Mouse (Mus musculus): ENCODE results near the gene Plxnb2. TPM values are rescaled to one million over a fixed set of nuclear protein-coding genes. Genes with fewer than 3 reads are reported as not detected.
A peak's percentile ranks its signal among the peaks of the same experiment; 100 is the strongest.

Plxnb2 gene
- polyA plus RNA-seq, 1 experiment from 2014 or later, result 117 TPM

DNA sequence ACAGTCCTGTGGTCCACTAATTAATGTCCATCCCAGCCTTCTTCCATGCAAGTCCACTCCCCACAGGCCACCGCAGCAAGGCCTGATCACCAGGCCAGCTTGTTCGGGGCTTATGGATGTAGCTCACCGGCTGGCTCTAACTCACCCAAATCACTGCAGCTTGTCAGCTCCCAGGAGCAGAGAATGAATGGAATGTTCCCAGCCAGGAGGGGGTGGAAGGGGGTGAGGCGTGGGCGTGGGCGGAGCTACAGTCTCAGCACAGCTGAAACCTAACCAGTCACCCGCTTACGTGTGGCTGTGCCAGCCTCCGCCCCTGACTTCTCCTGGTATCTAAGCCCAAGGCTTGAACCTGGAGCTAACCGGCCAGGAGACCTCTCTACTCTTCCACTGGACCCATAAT is 11.2 kb downstream of the Plxnb2 start:
- peak; percentile 79 for DNase-seq (ENCODE audit: low spot score)
- no peaks in the 10 kb centered on the region for H3K9me3 ChIP-seq (ENCODE audit: control insufficient read depth, low read length)
- H3K4me3 ChIP-seq (ENCODE audit: low read depth, low read length), result no peak overlapping the region
- H3K4me2 ChIP-seq (ENCODE audit: low read depth), result no peak overlapping the region; the same call in 1 of the 2 replicates
- WGBS, result 6% methylated on average over 10 of the region's 10 CpGs
- H3K27ac ChIP-seq (ENCODE audit: low read depth, low read length), result peak overlapping the region; percentile 51
- H3K36me3 ChIP-seq (ENCODE audit: control insufficient read depth, insufficient read depth, low read length), result peaks cover 26% of the 10 kb centered on the region
- ATAC-seq (ENCODE audit: insufficient read depth, low FRiP score, low TSS enrichment), result peak; percentile 78
- H3K27me3 ChIP-seq (ENCODE audit: control insufficient read depth, insufficient read depth, low read length), result no peaks in the 10 kb centered on the region
- H3K4me1 ChIP-seq (ENCODE audit: control insufficient read depth, insufficient read depth, low read length), result peaks cover 38% of the 10 kb centered on the region
- peak overlapping the region; percentile 24; the same call in 1 of the 2 replicates for H3K9ac ChIP-seq (ENCODE audit: low read length)

DNA sequence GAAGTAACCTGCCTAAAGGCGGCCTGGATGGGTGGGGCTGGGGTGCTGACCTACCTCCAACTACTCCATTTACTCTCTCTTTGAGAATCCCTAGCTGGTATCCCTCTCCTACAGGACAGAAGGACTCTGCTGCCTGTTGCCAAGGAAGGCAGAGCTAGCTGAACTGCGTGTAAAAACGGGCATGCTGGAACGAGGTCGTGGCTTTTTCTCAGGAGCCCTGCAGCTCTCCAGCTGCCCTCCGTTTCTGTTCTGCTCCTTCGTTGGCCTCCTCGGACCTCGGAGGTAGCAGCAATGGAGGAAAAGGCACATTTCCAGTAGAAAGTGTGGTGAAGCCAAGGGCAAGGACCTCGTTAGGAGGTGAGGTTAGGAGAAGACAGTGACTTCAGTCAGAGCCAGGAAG is 11.7 kb downstream of the Plxnb2 start:
- Histone ChIP-seq H3K36me3 (ENCODE audit: control insufficient read depth, insufficient read depth, low read length) (peaks cover 31% of the 10 kb centered on the region), H3K9me3 (ENCODE audit: control insufficient read depth, low read length) (no peaks in the 10 kb centered on the region), H3K27me3 (ENCODE audit: control insufficient read depth, insufficient read depth, low read length) (no peaks in the 10 kb centered on the region), H3K4me3 (ENCODE audit: low read depth, low read length) (no peak overlapping the region), H3K4me2 (ENCODE audit: low read depth) (no peak overlapping the region; the same call in 1 of the 2 replicates), H3K27ac (ENCODE audit: low read depth, low read length) (peak overlapping the region; percentile 51), H3K9ac (ENCODE audit: low read length) (no peak overlapping the region), H3K4me1 (ENCODE audit: control insufficient read depth, insufficient read depth, low read length) (peaks cover 33% of the 10 kb centered on the region)
- no peak for ATAC-seq (ENCODE audit: insufficient read depth, low FRiP score, low TSS enrichment)
- no peak for DNase-seq (ENCODE audit: low spot score)
- WGBS, result 61% methylated on average over 10 of the region's 10 CpGs

DNA sequence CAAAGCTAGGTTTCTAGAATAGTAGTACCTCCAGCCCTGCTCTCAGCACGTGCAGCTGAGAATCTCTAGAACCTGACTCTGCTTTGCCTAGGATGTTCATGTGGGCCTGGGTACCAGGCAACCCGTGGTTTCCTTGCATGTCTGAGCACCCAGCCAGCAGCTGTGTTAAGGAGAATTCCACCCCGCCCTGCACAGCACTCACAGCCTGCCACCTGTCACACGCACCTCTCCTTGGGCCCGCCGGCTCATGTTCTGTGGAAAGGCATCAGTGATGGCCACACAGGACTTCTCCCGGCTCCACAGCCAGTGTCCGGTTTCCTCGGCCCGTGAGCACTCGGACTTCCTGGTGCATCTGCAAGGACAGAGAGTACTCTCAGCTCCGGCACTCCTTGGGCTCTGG is 15.1 kb downstream of the Plxnb2 start:
- H3K27me3 ChIP-seq (ENCODE audit: control insufficient read depth, insufficient read depth, low read length), result no peaks in the 10 kb centered on the region

DNA sequence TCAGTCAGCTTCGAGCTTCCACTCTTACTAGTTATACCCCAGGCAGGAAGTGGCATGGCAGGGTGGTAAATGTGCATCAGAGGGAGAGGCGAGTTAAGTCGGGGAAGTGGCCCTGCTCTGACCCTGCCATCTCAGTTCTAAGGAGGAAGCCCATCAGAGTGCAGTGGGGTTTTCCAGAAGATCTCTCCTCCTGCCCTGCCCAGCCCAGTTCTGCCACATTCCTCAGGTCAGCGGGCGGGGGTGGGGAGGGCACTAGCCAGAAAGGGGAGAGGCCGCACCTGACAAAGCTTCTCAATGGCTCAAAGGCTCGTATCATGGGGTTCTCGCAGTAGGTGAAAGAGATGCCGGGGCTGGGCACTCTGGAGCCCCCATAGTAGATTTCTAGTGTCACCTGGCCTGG is 19.2 kb downstream of the Plxnb2 start:
- Histone ChIP-seq H3K4me3 (ENCODE audit: low read depth, low read length) (no peak overlapping the region), H3K36me3 (ENCODE audit: control insufficient read depth, insufficient read depth, low read length) (peaks cover 57% of the 10 kb centered on the region), H3K4me1 (ENCODE audit: control insufficient read depth, insufficient read depth, low read length) (no peaks in the 10 kb centered on the region), H3K9ac (ENCODE audit: low read length) (no peak overlapping the region), H3K27ac (ENCODE audit: low read depth, low read length) (no peak overlapping the region), H3K9me3 (ENCODE audit: control insufficient read depth, low read length) (no peaks in the 10 kb centered on the region), H3K4me2 (ENCODE audit: low read depth) (no peak overlapping the region), H3K27me3 (ENCODE audit: control insufficient read depth, insufficient read depth, low read length) (no peaks in the 10 kb centered on the region)
- ATAC-seq (ENCODE audit: insufficient read depth, low FRiP score, low TSS enrichment) (no peak), DNase-seq (ENCODE audit: low spot score) (no peak)
- WGBS, result 89% methylated on average over 9 of the region's 9 CpGs

More for the DNA sequence above, 15.1 kb downstream of the Plxnb2 start:
- no peak for DNase-seq (ENCODE audit: low spot score)
- no peaks in the 10 kb centered on the region for H3K9me3 ChIP-seq (ENCODE audit: control insufficient read depth, low read length)
- peaks cover 46% of the 10 kb centered on the region for H3K36me3 ChIP-seq (ENCODE audit: control insufficient read depth, insufficient read depth, low read length)
- no peak for ATAC-seq (ENCODE audit: insufficient read depth, low FRiP score, low TSS enrichment)
- no peak overlapping the region for H3K4me3 ChIP-seq (ENCODE audit: low read depth, low read length)
- WGBS, result 97% methylated on average over 12 of the region's 12 CpGs
- no peak overlapping the region for H3K4me2 ChIP-seq (ENCODE audit: low read depth)
- H3K9ac ChIP-seq (ENCODE audit: low read length), result no peak overlapping the region
- peaks cover 15% of the 10 kb centered on the region for H3K4me1 ChIP-seq (ENCODE audit: control insufficient read depth, insufficient read depth, low read length)
- no peak overlapping the region for H3K27ac ChIP-seq (ENCODE audit: low read depth, low read length)

DNA sequence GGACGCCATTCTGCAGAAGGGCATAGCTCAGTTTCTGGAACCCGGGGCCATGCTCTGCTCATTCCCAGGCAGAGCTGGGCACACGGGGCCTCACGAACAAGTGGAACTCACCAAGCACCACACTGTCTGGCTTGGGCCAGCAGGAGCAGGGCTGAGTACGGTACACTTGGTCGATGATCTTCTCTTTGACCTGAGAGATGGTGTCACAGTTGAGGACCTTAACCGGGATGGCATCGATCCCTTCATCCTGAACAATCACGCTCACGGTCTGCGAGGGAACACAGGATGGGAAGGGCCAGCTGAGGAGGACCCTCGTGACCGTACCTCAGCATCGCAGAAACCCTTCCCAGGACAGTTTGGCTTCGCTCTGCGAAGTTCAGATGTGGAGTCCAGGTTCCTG is 22.1 kb downstream of the Plxnb2 start:
- Histone ChIP-seq H3K9ac (ENCODE audit: low read length) (no peak overlapping the region), H3K4me2 (ENCODE audit: low read depth) (no peak overlapping the region), H3K36me3 (ENCODE audit: control insufficient read depth, insufficient read depth, low read length) (peaks cover 47% of the 10 kb centered on the region), H3K4me3 (ENCODE audit: low read depth, low read length) (no peak overlapping the region), H3K4me1 (ENCODE audit: control insufficient read depth, insufficient read depth, low read length) (no peaks in the 10 kb centered on the region), H3K27ac (ENCODE audit: low read depth, low read length) (no peak overlapping the region), H3K9me3 (ENCODE audit: control insufficient read depth, low read length) (no peaks in the 10 kb centered on the region), H3K27me3 (ENCODE audit: control insufficient read depth, insufficient read depth, low read length) (no peaks in the 10 kb centered on the region)
- DNase-seq (ENCODE audit: low spot score) (no peak), ATAC-seq (ENCODE audit: insufficient read depth, low FRiP score, low TSS enrichment) (no peak)
- 94% methylated on average over 16 of the region's 16 CpGs for WGBS

DNA sequence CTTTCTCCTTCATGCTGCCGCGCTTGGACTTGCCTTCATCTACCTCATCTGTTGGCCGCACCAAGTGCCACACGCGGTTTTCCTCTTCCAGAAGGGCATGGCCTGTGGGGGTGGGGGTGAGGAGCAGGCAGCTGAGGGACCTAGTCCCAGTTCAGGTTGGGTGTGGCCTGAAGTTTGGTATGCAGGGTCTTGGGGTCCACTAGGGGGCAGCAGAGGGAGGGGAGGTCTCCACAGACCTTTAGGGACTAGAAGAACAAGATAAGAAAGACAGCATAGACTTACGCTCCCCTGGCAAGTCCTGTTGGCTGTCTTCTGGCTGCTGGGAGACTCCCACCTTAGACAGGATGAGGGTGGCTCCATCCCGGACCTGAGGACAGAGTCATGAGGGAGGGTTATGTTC is 22.6 kb downstream of the Plxnb2 start:
- Histone ChIP-seq H3K36me3 (ENCODE audit: control insufficient read depth, insufficient read depth, low read length) (peaks cover 47% of the 10 kb centered on the region), H3K9me3 (ENCODE audit: control insufficient read depth, low read length) (no peaks in the 10 kb centered on the region), H3K4me1 (ENCODE audit: control insufficient read depth, insufficient read depth, low read length) (no peaks in the 10 kb centered on the region), H3K27ac (ENCODE audit: low read depth, low read length) (no peak overlapping the region), H3K9ac (ENCODE audit: low read length) (no peak overlapping the region), H3K4me2 (ENCODE audit: low read depth) (no peak overlapping the region), H3K4me3 (ENCODE audit: low read depth, low read length) (no peak overlapping the region), H3K27me3 (ENCODE audit: control insufficient read depth, insufficient read depth, low read length) (no peaks in the 10 kb centered on the region)
- 72% methylated on average over 7 of the region's 7 CpGs for WGBS
- peak; percentile 28; the same call in 1 of the 2 replicates for ATAC-seq (ENCODE audit: insufficient read depth, low FRiP score, low TSS enrichment)
- peak; percentile 81 for DNase-seq (ENCODE audit: low spot score)

DNA sequence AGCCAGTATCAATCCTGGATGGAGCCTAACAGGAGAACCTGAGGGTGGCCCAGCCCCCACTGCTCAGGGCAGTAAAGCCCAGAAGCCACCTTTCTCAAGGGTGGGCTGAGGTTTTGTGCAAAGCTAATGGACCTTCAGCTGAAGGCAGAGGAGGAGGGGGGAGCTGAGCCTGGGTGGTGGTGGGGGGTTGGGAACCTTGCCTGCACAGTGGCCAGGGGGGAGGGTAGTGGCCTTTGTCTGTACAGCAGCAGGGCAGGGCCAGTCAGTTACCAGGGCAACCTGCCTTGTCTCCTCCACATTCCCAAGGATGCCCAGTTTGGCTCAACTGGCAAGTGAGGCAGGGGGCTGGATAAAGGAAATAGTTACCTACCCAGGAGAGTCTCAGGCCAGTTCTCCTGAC is 28.3 kb downstream of the Plxnb2 start:
- Histone ChIP-seq H3K27ac (ENCODE audit: low read depth, low read length) (peak overlapping the region; percentile 61; the same call in 1 of the 2 replicates), H3K27me3 (ENCODE audit: control insufficient read depth, insufficient read depth, low read length) (peaks cover 8% of the 10 kb centered on the region; the same call in 1 of the 2 replicates), H3K4me2 (ENCODE audit: low read depth) (0 out of 2 replicates have a peak overlapping the region, but pooled peaks have one; percentile 4), H3K36me3 (ENCODE audit: control insufficient read depth, insufficient read depth, low read length) (peaks cover 12% of the 10 kb centered on the region), H3K9me3 (ENCODE audit: control insufficient read depth, low read length) (no peaks in the 10 kb centered on the region), H3K4me1 (ENCODE audit: control insufficient read depth, insufficient read depth, low read length) (peaks cover 13% of the 10 kb centered on the region), H3K4me3 (ENCODE audit: low read depth, low read length) (no peak overlapping the region), H3K9ac (ENCODE audit: low read length) (no peak overlapping the region)
- DNase-seq (ENCODE audit: low spot score), result peak; percentile 74
- ATAC-seq (ENCODE audit: insufficient read depth, low FRiP score, low TSS enrichment), result peak; percentile 64

DNA sequence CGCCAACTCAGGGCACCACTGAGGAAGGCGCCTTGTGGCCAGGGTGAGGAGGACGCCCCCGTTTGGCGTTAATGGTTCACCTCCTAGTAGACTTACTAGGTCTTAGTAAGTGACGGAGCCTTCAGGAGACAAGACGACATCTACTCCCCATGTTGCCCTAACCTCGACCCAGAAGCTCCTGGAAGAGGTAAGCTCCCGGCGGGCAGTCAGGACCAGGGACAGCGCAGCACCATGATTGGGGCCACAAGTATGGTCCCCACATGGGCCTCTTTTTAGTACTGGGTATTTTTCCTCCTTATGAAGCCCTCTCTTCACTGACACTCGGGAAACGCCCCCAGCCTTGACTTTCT is 30.6 kb downstream of the Plxnb2 start:
- Histone ChIP-seq H3K9me3 (ENCODE audit: control insufficient read depth, low read length) (no peaks in the 10 kb centered on the region), H3K4me3 (ENCODE audit: low read depth, low read length) (peak overlapping the region; percentile 78), H3K27ac (ENCODE audit: low read depth, low read length) (peak overlapping the region; percentile 81), H3K4me2 (ENCODE audit: low read depth) (peak overlapping the region; percentile 88), H3K4me1 (ENCODE audit: control insufficient read depth, insufficient read depth, low read length) (peaks cover 18% of the 10 kb centered on the region), H3K36me3 (ENCODE audit: control insufficient read depth, insufficient read depth, low read length) (peaks cover 2% of the 10 kb centered on the region; the same call in 1 of the 2 replicates), H3K9ac (ENCODE audit: low read length) (peak overlapping the region; percentile 94), H3K27me3 (ENCODE audit: control insufficient read depth, insufficient read depth, low read length) (peaks cover 12% of the 10 kb centered on the region; the same call in 1 of the 2 replicates)
- 0 out of 2 replicates have a peak, but pooled peaks have one; percentile 9 for ATAC-seq (ENCODE audit: insufficient read depth, low FRiP score, low TSS enrichment)
- peak; percentile 51 for DNase-seq (ENCODE audit: low spot score)
- WGBS, result 3% methylated on average over 13 of the region's 13 CpGs

DNA sequence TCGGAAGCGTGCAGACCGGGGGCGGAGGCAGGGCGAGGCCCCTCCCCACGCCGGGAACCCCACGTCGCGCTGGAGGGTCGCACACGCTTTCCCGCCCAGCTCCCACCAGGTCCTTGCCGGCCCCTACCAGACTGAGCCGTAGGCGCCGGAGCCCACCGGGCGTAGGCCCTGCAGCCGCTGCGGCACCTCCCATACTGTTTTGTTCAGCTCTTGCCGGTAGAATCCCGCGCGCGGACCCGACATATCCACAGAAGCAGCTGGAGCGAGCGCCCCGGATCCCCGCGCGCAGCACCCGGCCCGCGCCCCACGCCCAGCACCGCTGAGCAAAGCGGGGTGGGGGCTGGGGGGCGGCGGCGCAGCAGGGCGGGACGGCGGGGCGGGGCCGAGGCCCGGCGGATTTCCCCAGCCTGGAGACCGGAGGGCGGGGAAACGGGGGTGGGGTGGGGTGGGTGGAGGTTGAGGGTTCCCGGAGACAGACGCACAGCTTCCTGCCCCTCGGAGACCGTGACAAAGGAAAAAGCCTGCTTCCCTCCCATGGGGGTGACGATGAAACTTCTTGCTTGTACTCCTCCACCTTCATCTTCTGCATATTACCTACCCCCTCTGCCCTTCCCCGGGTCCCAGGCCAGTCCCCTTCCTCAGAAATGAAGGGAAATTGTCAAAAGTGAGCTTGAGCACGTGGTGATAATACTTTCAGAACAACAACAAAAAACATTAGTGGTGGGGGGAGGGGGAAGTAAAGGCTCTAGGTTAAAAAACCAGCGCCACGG is 31.1 kb downstream of the Plxnb2 start, which contains the start of gene Mapk11:
Gene Mapk11, minus strand, starts transcription at position 358 of the 770 bp plus-strand sequence.
- peak within 1 kb of the TSS; percentile 78 for H3K4me3 ChIP-seq (ENCODE audit: low read depth, low read length)
- peak within 1 kb of the TSS; percentile 88 for H3K4me2 ChIP-seq (ENCODE audit: low read depth)
- DNase-seq (ENCODE audit: low spot score) (peak; percentile 71), ATAC-seq (ENCODE audit: insufficient read depth, low FRiP score, low TSS enrichment) (peak; percentile 39)
- peak within 1 kb of the TSS; percentile 81 for H3K27ac ChIP-seq (ENCODE audit: low read depth, low read length)
- H3K27me3 ChIP-seq (ENCODE audit: control insufficient read depth, insufficient read depth, low read length), result peaks cover 12% of the 10 kb centered on the region; the same call in 1 of the 2 replicates
- peaks cover 2% of the 10 kb centered on the region; the same call in 1 of the 2 replicates for H3K36me3 ChIP-seq (ENCODE audit: control insufficient read depth, insufficient read depth, low read length)
- H3K9me3 ChIP-seq (ENCODE audit: control insufficient read depth, low read length), result no peaks in the 10 kb centered on the region
- peak within 1 kb of the TSS; percentile 94 for H3K9ac ChIP-seq (ENCODE audit: low read length)
- WGBS, result 0% methylated on average over 54 of the region's 61 CpGs
- H3K4me1 ChIP-seq (ENCODE audit: control insufficient read depth, insufficient read depth, low read length), result peaks cover 18% of the 10 kb centered on the region

Data from neural tube, embryonic 11.5 days (tissue).